Mouse (Mus musculus) cerebellum, adult (tissue): Measurements from ENCODE around the gene Tarbp1.
"Not testable (repeated sequence)": the region's sequence is repeated elsewhere in the genome, so short reads cannot be mapped to it uniquely, and the experiment has no call there.

ENCODE experiments used
- ATAC-seq: cut with Nextera tagmentation; 2 replicates; pipeline ENCODE4 v1.9.2; 2017; ENCODE audit warnings: mild to moderate bottlenecking, moderate library complexity, mixed read lengths; ENCODE audit not compliant: insufficient number of reproducible peaks, low FRiP score, low TSS enrichment

Tarbp1 gene

DNA sequence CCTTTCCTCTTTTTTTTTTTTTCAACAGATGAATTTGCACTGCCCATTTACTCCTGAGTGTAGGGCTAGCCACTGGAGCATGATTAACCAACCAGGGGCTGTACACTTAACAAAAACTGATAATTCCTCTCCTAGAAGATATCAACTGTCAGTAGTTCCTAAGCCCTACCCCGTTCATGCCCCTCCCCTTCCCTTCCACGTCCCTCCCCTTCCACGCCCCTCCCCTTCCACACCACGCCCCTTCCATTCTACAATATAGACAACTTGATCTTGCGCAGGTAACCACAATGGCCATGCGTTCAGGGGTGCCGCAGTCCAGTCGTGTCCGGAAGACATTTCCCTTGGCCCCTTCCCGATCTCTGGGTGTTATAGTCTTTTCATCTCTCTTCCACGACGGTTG, 20.6 kb upstream of the Tarbp1 start:
- no peak for ATAC-seq

DNA sequence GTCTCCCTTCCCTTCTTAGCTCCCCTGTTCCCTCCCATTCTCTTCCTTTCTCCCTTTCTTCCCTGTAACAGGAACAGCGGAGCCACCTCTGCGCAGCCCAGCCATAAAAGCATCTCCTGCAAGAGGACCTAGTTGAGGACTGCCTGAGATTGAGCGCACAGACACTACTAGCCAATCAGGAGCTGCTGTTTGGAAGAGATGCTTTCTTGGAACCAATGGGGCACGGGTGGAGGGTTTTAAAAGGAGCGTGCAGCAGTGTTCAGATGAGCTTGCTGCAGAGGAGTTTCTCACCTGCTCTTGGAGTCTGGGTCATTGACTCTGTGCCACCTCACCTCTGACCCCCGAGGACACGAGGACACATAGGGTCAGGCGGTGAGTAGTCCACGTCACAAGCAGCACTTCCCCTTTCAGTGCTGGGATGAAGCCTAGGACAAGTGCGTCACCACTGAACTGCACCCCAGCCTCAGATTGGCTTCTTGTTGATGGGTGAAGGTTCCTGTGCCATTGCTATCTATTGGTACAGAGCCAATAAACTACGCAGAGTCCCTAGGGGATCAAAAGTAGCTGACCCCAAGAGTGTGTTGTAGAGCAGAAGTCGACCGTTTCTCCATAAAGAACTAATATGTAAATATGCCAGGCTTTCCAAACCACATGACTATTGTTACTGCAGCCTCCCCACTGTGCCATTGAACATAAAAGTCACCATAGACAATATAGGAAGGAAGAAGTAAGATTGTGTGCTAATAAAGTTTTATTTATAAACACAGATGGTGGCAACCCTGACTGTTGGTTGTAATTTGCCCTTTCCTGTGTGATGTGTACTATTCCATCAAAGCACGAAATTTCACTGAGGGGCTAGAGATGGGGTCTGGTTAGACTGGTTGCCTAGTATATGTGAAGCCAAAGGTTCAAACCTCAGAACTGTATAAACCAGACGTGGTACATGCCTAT, 19.6 kb upstream of the Tarbp1 start:
- no peak for ATAC-seq

DNA sequence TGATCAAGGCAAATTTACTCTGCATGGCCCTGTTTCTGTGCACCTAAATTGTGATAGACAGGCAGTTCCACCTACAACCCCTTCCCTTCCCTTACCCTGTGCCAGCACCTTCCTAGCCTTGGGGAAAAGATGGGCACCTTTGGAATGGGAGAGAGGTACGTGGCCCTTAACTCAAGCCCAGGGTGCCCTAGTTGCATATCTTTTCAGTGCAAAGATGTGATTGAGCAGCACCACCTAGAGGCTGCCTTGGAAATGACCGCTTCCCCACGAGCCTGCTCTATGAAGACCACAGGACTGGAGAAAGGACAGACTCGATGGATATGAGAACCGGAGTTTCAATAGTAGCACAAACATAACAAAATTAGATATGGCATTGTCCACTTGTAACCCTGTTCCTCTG, 8.1 kb upstream of the Tarbp1 start:
- ATAC-seq, result peak; percentile 76; the same call in 1 of the 2 replicates

DNA sequence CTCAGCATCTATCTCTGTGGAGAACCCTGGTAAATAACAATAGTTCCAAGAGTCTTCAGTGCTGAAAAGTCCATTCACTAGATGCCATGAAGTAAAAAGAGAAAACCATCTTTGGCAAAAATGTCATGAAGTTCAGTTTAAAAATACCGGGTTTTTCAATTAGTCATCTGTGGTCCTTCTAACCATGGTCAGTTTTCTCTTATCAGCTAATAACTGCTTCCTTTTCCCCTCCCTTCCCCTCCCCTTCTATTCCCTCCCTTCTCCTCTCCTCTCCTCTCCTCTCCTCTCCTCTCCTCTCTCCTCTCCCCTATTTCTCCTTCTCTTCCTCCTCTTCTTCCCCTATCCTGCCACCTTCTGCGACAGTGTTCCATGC, 7.5 kb upstream of the Tarbp1 start:
- no peak for ATAC-seq

DNA sequence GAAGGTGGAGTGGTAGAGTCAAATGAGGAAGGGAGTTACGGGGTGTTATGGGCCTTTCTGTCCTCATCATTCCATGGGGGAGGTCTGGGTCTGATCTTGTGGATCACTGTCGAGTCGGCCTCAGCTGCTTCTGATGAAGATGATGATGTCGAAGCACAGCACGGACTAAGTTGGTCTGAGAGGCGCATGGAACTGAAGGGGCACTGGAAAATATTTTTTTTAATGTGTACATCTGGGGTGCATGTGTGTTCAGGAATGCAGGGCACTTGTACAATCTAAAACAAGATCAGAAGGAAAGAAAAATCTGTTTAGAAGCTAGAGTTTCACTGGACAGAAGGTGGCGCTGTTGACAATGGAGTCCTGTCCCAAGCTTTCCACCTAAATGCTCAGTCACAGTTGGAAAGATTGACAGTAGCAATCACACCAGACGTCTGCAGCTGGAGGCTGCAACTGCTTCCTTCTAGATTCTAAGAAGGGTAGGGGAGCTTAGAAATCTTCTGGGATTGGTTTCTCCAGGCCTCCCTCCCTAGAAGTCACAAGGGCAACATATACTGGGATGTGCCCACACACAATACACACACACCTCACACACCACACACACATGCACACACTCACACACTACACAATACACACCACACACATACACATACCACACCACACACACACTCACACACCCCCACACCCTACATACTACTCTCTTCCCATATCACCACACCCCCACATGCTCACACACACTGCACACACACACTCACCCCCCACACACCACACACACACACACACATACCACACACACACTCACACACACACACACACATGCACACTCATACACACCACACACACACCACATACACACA, 6.9 kb upstream of the Tarbp1 start:
- ATAC-seq, result 0 out of 2 replicates have a peak, but pooled peaks have one; percentile 22

DNA sequence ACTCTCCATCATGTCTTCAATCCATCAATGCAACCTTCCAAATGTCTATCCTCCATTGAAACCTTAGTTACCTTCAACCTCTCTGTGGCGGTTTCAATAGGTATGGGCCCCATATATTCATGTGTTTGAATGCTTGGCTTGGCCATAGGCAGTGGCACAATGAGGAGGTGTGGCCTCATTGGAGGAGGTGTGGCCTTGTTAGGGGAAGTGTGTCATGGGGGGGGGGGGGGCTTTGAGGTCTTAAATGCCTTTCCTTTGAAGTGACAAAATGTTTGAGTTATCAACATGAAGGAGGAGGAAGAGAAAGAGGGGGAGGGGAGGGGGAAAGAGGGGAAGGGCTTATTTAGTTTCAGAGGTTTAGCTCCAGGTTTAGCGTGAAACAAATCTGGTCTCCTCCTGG, 5.5 kb upstream of the Tarbp1 start:
- no peak for ATAC-seq

DNA sequence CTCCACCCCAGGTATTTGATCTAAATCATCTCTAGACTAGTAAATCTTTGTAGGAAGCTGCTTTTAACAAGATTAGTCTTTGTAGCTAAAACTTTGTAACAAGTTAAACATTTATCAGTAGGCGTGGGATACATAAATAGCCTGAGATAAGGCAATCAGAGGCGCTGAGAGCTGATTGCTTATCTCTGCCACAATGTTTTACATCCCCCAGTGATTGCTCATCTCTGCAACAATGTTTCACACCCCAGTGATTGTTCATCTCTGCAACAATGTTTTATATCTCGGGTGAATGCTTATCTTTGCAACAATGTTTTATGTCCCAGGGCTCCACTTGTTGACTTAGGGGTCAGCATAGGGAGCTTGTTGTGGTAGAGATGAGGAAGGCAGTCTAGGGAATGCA, 3.8 kb upstream of the Tarbp1 start:
- ATAC-seq, result no peak

DNA sequence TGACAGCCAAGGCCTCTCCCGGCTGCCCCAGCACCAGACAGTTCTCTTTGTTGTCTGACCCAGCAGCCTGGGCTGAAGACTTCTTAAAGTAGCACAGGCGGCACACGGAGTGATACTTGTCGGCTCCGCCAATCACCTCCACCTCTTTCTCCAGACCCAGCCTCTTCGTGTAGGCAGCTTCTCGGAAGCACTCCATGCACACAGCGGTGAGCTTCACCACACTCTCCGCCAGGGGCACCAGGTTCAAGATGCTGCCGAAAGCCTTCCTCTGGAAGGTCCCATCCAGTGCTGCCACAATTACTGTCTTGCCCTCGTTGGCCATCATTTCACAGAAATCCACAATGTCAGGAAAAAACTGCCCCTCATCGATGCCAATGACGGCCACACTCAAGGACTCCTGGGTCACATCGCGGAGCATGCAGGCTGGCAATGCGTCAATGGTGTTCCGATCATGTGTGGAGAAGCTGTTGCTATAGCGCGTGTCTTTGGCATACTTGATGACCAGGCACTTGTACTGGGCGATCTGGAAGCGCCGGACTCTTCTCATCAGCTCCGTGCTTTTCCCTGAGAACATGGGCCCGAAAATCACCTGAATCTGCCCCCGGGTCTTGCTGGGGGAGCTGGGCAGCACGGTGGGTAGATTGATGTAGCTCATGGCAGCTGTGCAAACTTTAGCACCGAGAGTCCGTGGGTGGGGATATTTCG, 1.4 kb upstream of the Tarbp1 start:
- not testable (repeated sequence) for ATAC-seq

DNA sequence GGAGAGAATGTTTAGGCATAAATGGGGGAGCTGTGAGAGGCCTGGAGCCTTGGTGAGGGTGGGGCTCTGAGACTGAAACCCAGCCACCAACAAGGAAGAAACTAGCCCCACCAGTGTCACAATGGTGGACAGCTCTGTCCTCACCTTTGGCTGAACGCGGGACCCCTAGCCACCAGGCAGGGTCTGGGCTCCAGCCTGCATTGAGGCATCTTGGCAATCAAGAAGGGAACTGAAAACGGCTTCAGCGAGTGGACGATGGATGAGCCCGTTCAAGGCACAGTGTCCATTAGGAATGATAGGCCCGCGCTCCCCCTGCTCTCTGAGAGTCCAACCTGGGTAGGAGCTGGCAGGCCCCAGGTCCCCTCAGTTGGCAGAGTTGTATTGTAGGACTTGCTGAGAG, 873 bp upstream of the Tarbp1 start:
- ATAC-seq, result not testable (repeated sequence)

DNA sequence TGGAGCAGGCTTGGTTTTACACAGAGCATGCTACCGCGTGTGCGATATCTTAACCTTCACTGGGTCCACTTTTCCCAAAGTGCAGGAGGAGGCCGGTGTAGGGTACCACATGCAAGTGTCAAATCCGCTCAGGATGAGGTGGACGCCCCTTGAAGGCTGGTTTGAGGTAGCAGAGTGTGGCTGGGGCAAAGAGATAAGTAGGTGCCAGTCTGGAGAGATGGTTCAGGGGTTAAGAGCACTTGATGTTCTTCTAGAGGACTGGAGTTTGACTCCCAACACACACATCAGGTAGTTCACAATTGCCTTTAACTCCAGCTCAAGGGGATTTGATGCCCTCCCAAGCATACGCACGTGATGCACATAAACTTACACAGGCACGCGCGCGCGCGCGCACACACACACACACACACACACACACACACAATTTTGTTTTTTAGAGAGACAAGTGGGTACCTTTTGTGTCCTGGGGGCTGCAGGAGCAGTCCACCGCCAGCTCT, 1.0 kb downstream of the Tarbp1 start:
- no peak for ATAC-seq

DNA sequence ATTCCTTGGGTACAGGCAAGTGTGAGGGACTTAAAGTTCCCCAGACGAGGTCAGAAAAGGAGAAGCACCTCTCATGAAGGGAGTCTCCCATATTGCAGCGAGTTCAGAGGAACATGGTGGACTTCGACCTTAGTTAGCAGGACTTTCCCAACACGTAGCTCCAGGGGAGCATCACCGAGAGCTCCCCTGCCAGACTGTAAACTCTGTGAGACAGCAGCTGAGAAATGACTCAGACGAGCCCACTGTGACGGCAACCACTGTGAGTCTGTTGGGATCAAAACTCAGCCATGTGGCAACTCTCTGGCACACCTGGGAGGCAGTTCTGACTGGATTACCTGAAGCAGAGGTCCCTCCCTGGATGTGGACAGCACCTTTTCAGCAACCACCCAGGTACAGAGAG, 10.8 kb downstream of the Tarbp1 start:
- ATAC-seq, result no peak

DNA sequence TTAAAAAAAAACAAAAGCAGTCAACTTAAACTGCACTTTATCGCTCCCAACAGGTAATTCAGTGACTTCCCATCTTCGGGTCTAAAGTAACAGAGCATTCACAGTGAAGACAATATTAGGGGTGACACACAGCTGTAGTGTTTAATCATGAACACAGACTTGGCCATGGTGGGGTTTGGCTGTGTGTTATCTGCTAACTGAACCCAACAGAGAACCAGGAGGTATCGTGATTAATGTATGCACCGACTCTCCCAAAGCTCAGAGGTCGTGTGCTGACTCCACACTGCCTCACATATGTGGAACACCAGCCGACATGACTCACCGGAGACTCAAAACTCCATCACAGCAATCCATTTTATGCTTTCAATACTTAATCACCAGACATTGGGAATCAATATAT, 13.1 kb downstream of the Tarbp1 start:
- no peak for ATAC-seq

DNA sequence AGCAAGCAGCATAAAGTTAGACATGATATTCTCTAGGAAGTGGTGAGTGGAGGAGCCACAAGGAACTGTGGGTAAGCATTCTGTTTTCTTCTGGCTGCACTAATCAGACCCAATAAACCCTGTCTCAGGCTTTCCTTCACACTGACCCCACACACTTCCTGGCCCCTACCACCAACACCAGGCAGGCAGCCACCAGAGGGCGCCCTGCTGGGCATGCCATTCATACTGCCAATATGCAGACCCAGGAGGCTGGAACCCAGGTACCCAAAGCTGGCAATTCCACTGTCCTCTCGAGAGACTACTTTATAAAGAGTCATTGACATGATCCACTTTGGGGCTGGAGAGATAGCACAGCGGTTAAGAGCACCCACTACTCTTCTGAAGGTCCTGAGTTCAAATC, 14.6 kb downstream of the Tarbp1 start:
- no peak for ATAC-seq

DNA sequence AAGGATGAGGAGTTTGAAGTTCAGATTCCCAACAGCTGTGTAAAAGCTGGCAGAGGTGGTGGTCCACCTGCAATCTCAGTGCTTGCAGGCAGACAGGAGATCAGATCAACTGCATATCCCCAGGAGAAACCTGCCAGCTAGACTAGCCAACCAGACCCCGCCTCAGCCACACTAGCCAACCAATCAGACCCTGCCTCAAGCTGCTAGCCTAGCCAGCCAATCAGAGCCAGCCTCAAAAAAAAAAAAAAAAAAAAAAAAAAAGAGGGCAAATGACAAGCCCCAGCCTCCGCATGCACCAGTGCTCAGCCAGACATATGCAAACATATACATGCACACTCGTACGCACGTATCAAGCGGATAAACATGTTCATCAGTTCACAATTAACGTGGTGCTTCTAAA, 19.5 kb downstream of the Tarbp1 start:
- no peak for ATAC-seq

DNA sequence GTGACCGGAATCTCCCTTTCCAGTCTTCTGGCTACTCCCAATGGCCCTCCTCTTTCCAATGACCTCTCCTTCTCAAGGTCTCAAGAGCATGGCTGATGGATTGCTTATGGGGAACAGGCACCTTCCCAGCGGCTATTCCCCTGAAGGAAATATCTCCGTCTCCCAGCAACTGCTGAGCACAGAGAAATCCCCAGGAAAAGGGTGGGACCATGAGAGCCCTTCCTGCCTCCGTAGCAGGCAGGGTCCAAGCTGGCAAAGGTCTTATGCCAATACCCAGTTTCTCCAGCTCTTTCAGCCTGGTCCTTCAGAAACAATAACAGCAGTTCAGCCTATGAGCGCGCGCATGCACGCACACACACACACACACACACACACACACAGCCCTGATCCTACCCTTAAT, 23.7 kb downstream of the Tarbp1 start:
- ATAC-seq, result no peak

DNA sequence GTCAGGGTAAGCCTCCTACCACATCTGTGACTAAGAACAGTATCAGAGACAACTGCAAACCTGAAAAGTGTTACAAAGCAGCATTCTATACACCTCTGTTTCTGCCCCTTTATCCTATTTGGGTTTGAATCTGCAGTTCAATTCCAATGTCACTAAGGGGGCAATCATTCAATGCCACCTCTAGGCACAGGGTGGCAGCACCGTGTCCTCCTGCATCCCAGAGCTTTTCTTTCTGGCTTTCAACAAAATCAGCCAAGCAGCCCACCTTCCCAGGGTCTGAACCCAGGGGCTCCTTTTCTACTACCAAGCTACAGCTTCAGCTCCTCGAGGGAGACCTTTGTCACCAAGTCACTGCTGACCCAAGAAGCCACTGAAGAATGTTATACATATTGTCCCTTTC, 35.9 kb downstream of the Tarbp1 start:
- no peak for ATAC-seq

DNA sequence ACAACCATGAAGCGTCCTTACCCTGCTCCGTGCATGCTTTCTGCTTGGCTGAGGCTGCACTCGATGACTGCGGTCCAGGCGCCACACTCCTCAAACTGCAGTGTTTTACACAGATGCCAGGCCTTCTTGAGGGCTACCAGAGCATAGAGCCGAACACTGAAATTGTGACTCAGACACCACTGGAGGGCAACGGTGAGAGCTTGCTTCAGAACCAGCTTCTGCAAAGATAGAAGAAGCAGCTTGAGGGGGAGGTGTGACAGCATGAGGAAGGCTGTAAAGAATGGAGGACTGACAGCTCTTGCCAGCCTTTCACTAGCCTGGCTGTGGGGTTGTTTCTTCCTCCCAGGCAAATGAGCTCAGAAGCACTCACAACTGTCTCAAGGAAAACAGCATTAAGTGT, 41.0 kb downstream of the Tarbp1 start:
- no peak for ATAC-seq

DNA sequence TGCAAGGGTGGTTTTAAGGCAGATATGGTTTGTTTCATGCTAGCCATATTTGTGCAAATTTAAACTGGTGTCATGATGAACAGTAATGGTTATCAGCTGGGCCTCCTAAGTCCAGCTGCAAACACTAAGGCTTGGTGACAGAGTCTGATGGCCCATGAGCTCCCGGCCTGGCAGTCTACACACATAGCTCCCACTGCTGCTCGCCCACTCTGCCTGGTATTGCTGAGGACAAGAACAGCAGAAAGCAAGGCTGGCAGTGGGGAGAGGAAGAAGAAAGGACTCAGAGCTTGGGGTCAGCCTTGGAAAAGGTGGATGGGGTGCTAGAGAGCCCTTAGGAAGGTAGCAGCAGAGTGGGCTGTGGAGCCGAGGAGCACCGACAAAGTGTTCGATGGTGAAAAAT, 45.2 kb downstream of the Tarbp1 start:
- no peak for ATAC-seq

DNA sequence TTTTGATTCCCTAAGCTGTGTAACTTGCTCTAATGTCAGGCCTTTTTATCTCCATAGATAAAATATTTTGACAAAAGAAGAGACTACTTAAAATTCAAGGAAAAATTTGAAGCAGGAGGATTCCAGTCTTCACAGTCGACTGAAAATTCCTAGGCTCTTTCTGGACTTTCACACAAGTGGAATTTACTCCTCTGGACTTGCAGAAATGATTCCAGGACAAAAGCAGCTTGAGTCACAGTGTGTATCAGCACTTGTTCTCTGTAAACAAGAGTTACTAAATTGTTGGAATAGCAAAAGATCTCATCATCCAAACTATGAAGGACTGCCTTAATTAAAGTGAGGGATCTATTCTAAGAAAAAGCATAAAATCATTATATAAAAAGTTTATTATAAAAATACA, 49.9 kb downstream of the Tarbp1 start:
- ATAC-seq, result no peak

DNA sequence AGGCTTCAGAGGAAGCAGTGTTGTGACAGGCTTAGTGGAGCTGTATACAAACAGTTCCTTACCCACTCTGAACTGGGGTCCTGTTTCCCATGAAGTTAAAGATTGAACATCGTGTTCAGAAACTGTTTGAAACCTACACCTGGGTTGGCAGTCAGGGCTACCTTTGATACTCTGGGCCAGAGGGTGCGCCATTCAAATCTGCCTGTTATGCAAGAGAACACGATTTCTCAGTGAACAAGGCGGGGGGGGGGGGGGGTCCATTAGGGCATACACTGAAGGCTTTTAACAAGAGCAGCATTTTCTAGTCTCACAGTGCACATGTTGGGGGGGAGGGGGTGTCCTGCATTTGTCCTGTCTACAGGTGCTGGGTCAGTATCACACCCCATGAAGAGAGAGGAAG, 50.7 kb downstream of the Tarbp1 start:
- no peak for ATAC-seq

DNA sequence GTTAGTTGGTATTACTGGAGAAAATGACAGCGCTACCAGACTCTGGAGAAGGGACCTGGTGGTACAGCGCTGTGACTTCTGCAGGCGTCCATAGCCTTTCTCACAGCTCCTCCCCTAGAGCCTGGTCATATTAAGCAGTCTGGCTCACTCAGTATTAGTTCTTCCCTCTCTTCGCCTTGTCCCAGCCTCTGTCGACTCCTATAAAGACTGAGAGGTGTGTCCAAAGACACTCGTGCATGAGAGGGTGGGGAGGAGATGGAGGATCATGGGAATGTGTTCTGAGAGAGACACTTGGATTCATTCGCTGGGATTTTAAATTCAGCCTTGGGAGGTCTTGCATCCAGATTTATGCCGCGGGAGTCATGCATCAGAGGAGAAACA, 52.0 kb downstream of the Tarbp1 start:
- peak; percentile 54 for ATAC-seq
